Mouse (Mus musculus) cortical plate, adult 2 months (tissue): ENCODE data around the gene Smarcd3.

Source experiments
- CTCF ChIP-seq: fragments of 200-500 bp; IDR thresholded peaks from 2 replicates; pipeline ENCODE4 v1.5.1; 2011; ENCODE audit warnings: mild to moderate bottlenecking, control low read depth, low read length; ENCODE audit not compliant: insufficient read depth; ENCODE audit errors: extremely low read depth
- POLR2A ChIP-seq: fragments of 200-500 bp; IDR thresholded peaks from 2 replicates; pipeline ENCODE4 v1.6.1; 2011; ENCODE audit warnings: mild to moderate bottlenecking, low read length, control low read depth; ENCODE audit not compliant: insufficient read depth; ENCODE audit errors: extremely low read depth

DNA sequence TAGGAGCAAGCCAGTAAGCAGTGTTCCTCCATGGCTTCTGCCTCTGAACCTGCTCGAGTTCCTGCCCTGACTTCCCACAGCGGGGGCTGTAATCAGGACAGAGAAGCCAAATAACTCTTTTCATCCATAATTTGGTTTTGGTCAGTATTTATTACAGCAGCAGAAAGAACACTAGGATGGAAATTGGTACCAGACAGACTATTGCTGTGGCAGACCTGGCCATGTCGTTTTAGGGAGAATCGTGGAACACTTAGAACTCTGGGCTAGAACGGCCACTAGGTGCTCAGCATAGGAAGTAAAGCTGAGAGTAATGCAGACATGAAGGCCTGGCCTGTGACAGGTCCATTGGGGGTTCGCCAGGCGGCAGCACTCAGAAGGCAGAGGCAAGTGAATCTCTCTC, 25.5 kb upstream of the Smarcd3 start:
- TF ChIP-seq POLR2A, result no peak
- no peak for TF ChIP-seq CTCF
